Mouse (Mus musculus) spleen, adult 12 weeks (tissue): ENCODE measurements around the gene Ankrd45.
A peak's percentile ranks its signal among the peaks of the same experiment; 100 is the strongest.
"Not testable (repeated sequence)": the region's sequence is repeated elsewhere in the genome, so short reads cannot be mapped to it uniquely, and the experiment has no call there.

Source experiments
- DNase-seq: peaks from one replicate; pipeline ENCODE4 v3.0.0; 2022; ENCODE audit warnings: low spot score

Gene Ankrd45

GRCm38 (mm10) chr1:161185431-161185830 lies 42.9 kb downstream of the Ankrd45 start:
- DNase-seq, result no peak

GRCm38 (mm10) chr1:161190253-161190910 lies 47.9 kb downstream of the Ankrd45 start:
- no peak for DNase-seq

GRCm38 (mm10) chr1:161195541-161196351 lies 53.3 kb downstream of the Ankrd45 start:
- DNase-seq, result peak; percentile 6

GRCm38 (mm10) chr1:161196364-161196763 lies 53.9 kb downstream of the Ankrd45 start:
- DNase-seq, result not testable (repeated sequence)

- DNase-seq, result no peak
These were observed 57.4 kb downstream of the Ankrd45 start for GRCm38 (mm10) chr1:161199856-161200255.

GRCm38 (mm10) chr1:161214465-161214864 lies 72.0 kb downstream of the Ankrd45 start:
- DNase-seq, result peak; percentile 2

- no peak for DNase-seq
These were observed 77.3 kb downstream of the Ankrd45 start for GRCm38 (mm10) chr1:161219816-161220215.
